Mouse (Mus musculus): ENCODE measurements around the gene Zfp410. TPM values are rescaled to one million over a fixed set of nuclear protein-coding genes. Genes with fewer than 3 reads are reported as not detected.
A peak's percentile ranks its signal among the peaks of the same experiment; 100 is the strongest.

Zfp410 gene
- polyA plus RNA-seq, 1 experiment = 20.5 TPM

DNA sequence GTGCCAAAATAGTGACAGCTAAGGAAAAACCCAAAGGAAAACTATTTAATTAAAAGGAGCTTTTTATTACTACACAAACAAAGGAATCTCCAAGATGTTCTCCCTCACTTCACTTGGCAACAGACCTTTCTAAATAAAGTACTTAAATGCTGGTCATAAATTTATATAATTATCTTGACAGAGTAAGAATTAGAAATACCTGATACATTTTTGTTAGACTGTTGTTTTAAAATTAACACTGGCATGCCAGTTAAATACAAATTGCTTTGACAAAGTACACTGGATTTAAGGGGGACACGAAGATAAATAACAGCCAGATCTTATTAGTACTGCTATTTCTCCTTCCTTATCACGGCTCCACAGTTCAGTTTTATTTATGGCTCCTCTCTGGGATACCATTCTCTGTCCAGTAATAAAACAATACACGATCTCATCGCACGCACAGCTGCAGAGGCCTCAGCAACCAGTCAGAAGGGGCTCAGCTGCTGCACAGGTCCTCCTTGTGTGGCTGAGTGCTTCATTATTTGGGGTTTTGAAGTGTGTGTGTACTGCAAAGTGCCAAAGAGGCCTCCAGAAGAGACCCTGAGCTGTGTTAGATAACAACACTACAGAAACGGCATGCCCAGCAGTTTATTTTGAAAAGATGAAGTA, 57.3 kb downstream of the Zfp410 start:
- Histone ChIP-seq H3K4me3 (replicated peaks; ENCODE audit: extremely low read depth, low read depth, low read length) (no peak overlapping the region), H3K4me1 (ENCODE audit: control insufficient read depth, insufficient read depth, low read length) (no peaks in the 10 kb centered on the region)
- TF ChIP-seq POLR2A (IDR thresholded peaks at IDR 0.05; ENCODE audit: borderline replicate concordance, extremely low read depth, low read depth, low read length) (no peak), CTCF (IDR thresholded peaks at IDR 0.05; ENCODE audit: insufficient read depth, low read length) (no peak)
- WGBS = 77% methylated on average over 6 of the region's 6 CpGs
- DNase-seq = no peak

GRCm38 (mm10) chr12:84382369-84382768, 65.7 kb downstream of the Zfp410 start:
- DNase-seq = no peak
- 90% methylated on average over 4 of the region's 4 CpGs for WGBS
- Histone ChIP-seq H3K4me1 (ENCODE audit: control insufficient read depth, insufficient read depth, low read length) (peaks cover 5% of the 10 kb centered on the region), H3K4me3 (replicated peaks; ENCODE audit: extremely low read depth, low read depth, low read length) (no peak overlapping the region)
- TF ChIP-seq POLR2A (IDR thresholded peaks at IDR 0.05; ENCODE audit: borderline replicate concordance, extremely low read depth, low read depth, low read length) (no peak), CTCF (IDR thresholded peaks at IDR 0.05; ENCODE audit: insufficient read depth, low read length) (no peak)

- DNase-seq = peak; percentile 32
- H3K4me1 ChIP-seq (ENCODE audit: control insufficient read depth, insufficient read depth, low read length) = peaks cover 11% of the 10 kb centered on the region
- TF ChIP-seq POLR2A (IDR thresholded peaks at IDR 0.05; ENCODE audit: borderline replicate concordance, extremely low read depth, low read depth, low read length) (no peak), CTCF (IDR thresholded peaks at IDR 0.05; ENCODE audit: insufficient read depth, low read length) (no peak)
- WGBS = 39% methylated on average over 5 of the region's 5 CpGs
- H3K4me3 ChIP-seq (replicated peaks; ENCODE audit: extremely low read depth, low read depth, low read length) = no peak overlapping the region
Observed at GRCm38 (mm10) chr12:84384644-84385081, 68.0 kb downstream of the Zfp410 start.

DNA sequence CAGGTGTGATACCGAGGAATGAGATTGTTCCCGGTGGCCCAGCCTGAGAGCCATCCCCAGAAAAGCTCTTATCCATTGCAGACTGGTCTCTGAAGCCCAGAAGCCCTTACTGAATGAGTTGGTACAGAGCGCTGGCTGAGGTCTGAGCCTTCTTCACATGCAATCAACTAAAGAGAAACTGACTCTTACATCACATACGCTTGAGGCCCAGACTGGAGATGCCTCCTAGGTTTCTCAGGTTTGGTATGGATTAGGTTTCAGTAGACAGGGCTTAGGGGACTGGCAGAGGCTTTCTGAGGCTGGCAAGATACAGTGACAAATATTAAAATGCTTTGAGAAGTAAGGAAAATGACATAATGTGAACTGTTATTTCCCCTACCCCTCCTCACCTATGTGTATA, 68.8 kb downstream of the Zfp410 start:
- TF ChIP-seq CTCF (IDR thresholded peaks at IDR 0.05; ENCODE audit: insufficient read depth, low read length) (no peak), POLR2A (IDR thresholded peaks at IDR 0.05; ENCODE audit: borderline replicate concordance, extremely low read depth, low read depth, low read length) (no peak)
- Histone ChIP-seq H3K4me1 (ENCODE audit: control insufficient read depth, insufficient read depth, low read length) (peaks cover 11% of the 10 kb centered on the region), H3K4me3 (replicated peaks; ENCODE audit: extremely low read depth, low read depth, low read length) (no peak overlapping the region)
- WGBS = 79% methylated on average over 4 of the region's 4 CpGs
- no peak for DNase-seq

DNA sequence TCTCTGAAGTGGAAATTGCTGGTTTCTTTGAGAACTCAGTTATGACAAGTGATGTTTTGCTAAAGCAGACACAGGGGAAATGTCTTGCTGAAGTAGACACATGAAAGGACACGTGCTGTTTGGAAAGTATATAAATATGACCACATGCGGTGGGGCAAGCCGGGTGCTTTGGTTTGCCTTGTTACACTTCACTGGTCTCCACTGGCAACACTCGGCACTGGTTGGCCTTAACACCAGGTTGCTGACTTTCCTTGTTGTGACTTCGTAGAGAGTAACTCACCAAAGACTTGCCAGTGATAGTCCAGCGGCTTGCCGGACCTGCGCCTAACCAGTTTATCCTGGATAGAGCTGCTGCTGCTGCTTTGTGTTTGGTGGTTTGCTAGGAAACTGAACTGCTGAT, 71.4 kb downstream of the Zfp410 start:
- no peak overlapping the region for H3K4me3 ChIP-seq (replicated peaks; ENCODE audit: extremely low read depth, low read depth, low read length)
- H3K4me1 ChIP-seq (ENCODE audit: control insufficient read depth, insufficient read depth, low read length) = peaks cover 11% of the 10 kb centered on the region
- no peak for DNase-seq
- TF ChIP-seq POLR2A (IDR thresholded peaks at IDR 0.05; ENCODE audit: borderline replicate concordance, extremely low read depth, low read depth, low read length) = no peak
- no peak for TF ChIP-seq CTCF (IDR thresholded peaks at IDR 0.05; ENCODE audit: insufficient read depth, low read length)
- 70% methylated on average over 8 of the region's 8 CpGs for WGBS

GRCm38 (mm10) chr12:84388774-84389400, 72.2 kb downstream of the Zfp410 start:
- DNase-seq = no peak
- TF ChIP-seq CTCF (IDR thresholded peaks at IDR 0.05; ENCODE audit: insufficient read depth, low read length) = no peak
- no peak for TF ChIP-seq POLR2A (IDR thresholded peaks at IDR 0.05; ENCODE audit: borderline replicate concordance, extremely low read depth, low read depth, low read length)
- peak overlapping the region; percentile 8 for H3K4me3 ChIP-seq (replicated peaks; ENCODE audit: extremely low read depth, low read depth, low read length)
- WGBS = 41% methylated on average over 14 of the region's 14 CpGs
- H3K4me1 ChIP-seq (ENCODE audit: control insufficient read depth, insufficient read depth, low read length) = peaks cover 11% of the 10 kb centered on the region

- DNase-seq = no peak
- TF ChIP-seq POLR2A (IDR thresholded peaks at IDR 0.05; ENCODE audit: borderline replicate concordance, extremely low read depth, low read depth, low read length) = no peak
- no peak for TF ChIP-seq CTCF (IDR thresholded peaks at IDR 0.05; ENCODE audit: insufficient read depth, low read length)
- 83% methylated on average over 6 of the region's 6 CpGs for WGBS
- Histone ChIP-seq H3K4me1 (ENCODE audit: control insufficient read depth, insufficient read depth, low read length) (peaks cover 5% of the 10 kb centered on the region; the same call in 1 of the 2 replicates), H3K4me3 (replicated peaks; ENCODE audit: extremely low read depth, low read depth, low read length) (no peak overlapping the region)
Observed at GRCm38 (mm10) chr12:84390336-84390735, 73.7 kb downstream of the Zfp410 start.

DNA sequence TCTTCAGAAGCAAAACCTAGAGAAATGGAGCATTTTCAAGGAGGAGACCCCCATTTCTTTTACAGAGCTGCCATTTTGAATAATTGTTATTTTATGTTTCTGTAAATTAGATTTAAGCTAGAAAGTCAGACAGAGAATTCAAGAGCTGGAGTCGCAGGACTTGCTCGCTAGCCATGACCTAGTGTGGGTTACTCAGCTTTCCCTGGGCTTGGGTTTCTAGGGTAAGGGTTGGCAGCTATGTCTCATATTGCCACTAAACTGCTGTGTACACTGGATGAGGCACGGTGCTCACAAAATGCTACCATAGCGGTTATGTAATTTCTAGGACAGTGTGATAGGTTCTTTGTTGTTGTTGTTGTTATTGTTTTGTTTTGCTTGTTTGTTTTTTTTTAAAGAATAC, 76.0 kb downstream of the Zfp410 start:
- no peak for TF ChIP-seq POLR2A (IDR thresholded peaks at IDR 0.05; ENCODE audit: borderline replicate concordance, extremely low read depth, low read depth, low read length)
- TF ChIP-seq CTCF (IDR thresholded peaks at IDR 0.05; ENCODE audit: insufficient read depth, low read length) = no peak
- WGBS = 94% methylated on average over 4 of the region's 4 CpGs
- DNase-seq = no peak
- Histone ChIP-seq H3K4me1 (ENCODE audit: control insufficient read depth, insufficient read depth, low read length) (peaks cover 5% of the 10 kb centered on the region; the same call in 1 of the 2 replicates), H3K4me3 (replicated peaks; ENCODE audit: extremely low read depth, low read depth, low read length) (no peak overlapping the region)

Other genes with a start within 250 kb of the Zfp410 start
- gene Acot5, start 247.5 kb upstream of the Zfp410 start, polyA plus RNA-seq (2012; rRNA removed) = not detected in 2 replicates
- 1.9 TPM in 2 replicates for gene Acot6, start 216.2 kb upstream of the Zfp410 start, polyA plus RNA-seq (2012; rRNA removed)
- gene Dnal1, start 202.5 kb upstream of the Zfp410 start, polyA plus RNA-seq (2012; rRNA removed) = 4.6 and 9.2 TPM in 2 replicates
- gene Pnma1, start 168.4 kb upstream of the Zfp410 start, polyA plus RNA-seq (2012; rRNA removed) = 0.84 and 1.3 TPM in 2 replicates
- 26.5 and 29.5 TPM in 2 replicates for gene Elmsan1, start 98.0 kb upstream of the Zfp410 start, polyA plus RNA-seq (2012; rRNA removed)
- 7.3 and 14.5 TPM in 2 replicates for gene Ptgr2, start 31.6 kb upstream of the Zfp410 start, polyA plus RNA-seq (2012; rRNA removed)
- gene Coq6, start 44.8 kb downstream of the Zfp410 start, polyA plus RNA-seq (2012; rRNA removed) = 23.7 and 31.8 TPM in 2 replicates
- 1.9 and 2.5 TPM in 2 replicates for gene Fam161b, start 45.0 kb downstream of the Zfp410 start, polyA plus RNA-seq (2012; rRNA removed)
- gene Entpd5, start 92.2 kb downstream of the Zfp410 start, polyA plus RNA-seq (2012; rRNA removed) = 5.5 and 11.5 TPM in 2 replicates
- 0.54 and 0.73 TPM in 2 replicates for gene Bbof1, start 92.2 kb downstream of the Zfp410 start, polyA plus RNA-seq (2012; rRNA removed)
- 3.8 and 5.4 TPM in 2 replicates for gene Rnf113a2, start 100.3 kb downstream of the Zfp410 start, polyA plus RNA-seq (2012; rRNA removed)
- 18.4 and 27.3 TPM in 2 replicates for gene Aldh6a1, start 134.2 kb downstream of the Zfp410 start, polyA plus RNA-seq (2012; rRNA removed)
- 11.4 and 14.1 TPM in 2 replicates for gene Lin52, start 134.6 kb downstream of the Zfp410 start, polyA plus RNA-seq (2012; rRNA removed)

Measured in lung, adult 2 months (tissue).